Mouse (Mus musculus) liver, adult 2 months (tissue): Measurements from ENCODE around the gene Adamtsl2.

Experiments used
- CTCF ChIP-seq: fragments of 200-500 bp; IDR thresholded peaks from 2 replicates; pipeline ENCODE4 v1.5.1; 2011; ENCODE audit warnings: low read depth, low read length, control low read depth
- POLR2A ChIP-seq: fragments of 200-500 bp; IDR thresholded peaks from 2 replicates; pipeline ENCODE4 v1.6.1; 2011; ENCODE audit warnings: low read length, control low read depth; ENCODE audit not compliant: insufficient read depth; ENCODE audit errors: extremely low read depth

GRCm38 (mm10) chr2:27044641-27045040 is 34.5 kb upstream of the Adamtsl2 start:
- TF ChIP-seq CTCF (no peak), POLR2A (no peak)
